Mouse (Mus musculus): ENCODE results near the gene Sfxn3.

GRCm38 (mm10) chr19:45003740-45004516, 43.4 kb upstream of the Sfxn3 start:
- no peak for TF ChIP-seq POLR2A (IDR thresholded peaks at IDR 0.05; ENCODE audit: control insufficient read depth, low read depth, low read length)
- no peak for TF ChIP-seq CTCF (IDR thresholded peaks at IDR 0.05; ENCODE audit: control insufficient read depth, insufficient read depth, insufficient replicate concordance, low read depth, low read length)

Data from testis, adult 2 months (tissue).